Mouse (Mus musculus) hindbrain, embryonic 16.5 days (tissue): ENCODE results near the gene Adssl1. TPM values are rescaled to one million over a fixed set of nuclear protein-coding genes. Genes with fewer than 3 reads are reported as not detected.
A peak's percentile ranks its signal among the peaks of the same experiment; 100 is the strongest.

Experiments used
- ATAC-seq: fragments of 200-750 bp; cut with Nextera tagmentation; 2 replicates; pipeline ENCODE4 v1.8.0; 2017; ENCODE audit warnings: moderate TSS enrichment, moderate library complexity
- H3K27ac ChIP-seq: fragments of 300-500 bp; sonication (generic); 2 replicates; pipeline ENCODE4 v1.5.1; 2014; ENCODE audit warnings: low read depth, mild to moderate bottlenecking, control low read depth, low read length, moderate library complexity
- H3K27me3 ChIP-seq: fragments of 300-500 bp; sonication (generic); replicated peaks from 2 replicates; pipeline ENCODE4 v1.6.1; 2014; ENCODE audit warnings: low read length; ENCODE audit not compliant: control insufficient read depth, insufficient read depth
- H3K36me3 ChIP-seq: fragments of 300-500 bp; sonication (generic); 2 replicates; pipeline ENCODE4 v1.6.1; 2014; ENCODE audit warnings: mild to moderate bottlenecking, low read length, moderate library complexity, mixed read lengths; ENCODE audit not compliant: control insufficient read depth, insufficient read depth
- H3K4me1 ChIP-seq: fragments of 300-500 bp; sonication (generic); 2 replicates; pipeline ENCODE4 v1.6.1; 2014; ENCODE audit warnings: low read depth, low read length; ENCODE audit not compliant: control insufficient read depth, insufficient read depth
- H3K4me2 ChIP-seq: fragments of 300-500 bp; sonication (generic); 2 replicates; pipeline ENCODE4 v1.6.1; 2014; ENCODE audit warnings: mild to moderate bottlenecking, low read length, control low read depth, moderate library complexity
- H3K4me3 ChIP-seq: fragments of 300-500 bp; sonication (generic); 2 replicates; pipeline ENCODE4 v1.5.1; 2014; ENCODE audit warnings: mild to moderate bottlenecking, low read length, control low read depth, moderate library complexity
- H3K9ac ChIP-seq: fragments of 300-500 bp; sonication (generic); 2 replicates; pipeline ENCODE4 v1.6.1; 2014; ENCODE audit warnings: low read depth, mild to moderate bottlenecking, control low read depth, low read length, moderate library complexity
- H3K9me3 ChIP-seq: fragments of 300-500 bp; sonication (generic); 2 replicates; pipeline ENCODE4 v1.6.1; 2014; ENCODE audit warnings: mild to moderate bottlenecking, low read length, moderate library complexity; ENCODE audit not compliant: control insufficient read depth
- WGBS: fragments of 180-500 bp; shearing (Covaris S2); extraction: QIAGEN DNeasy Blood & Tissue Kit; methylation state at CpG from one replicate; pipeline ENCODE4 v1.1.7; 2014; 5-methylcytosine and 5-hydroxymethylcytosine counted together
- polyA plus RNA-seq: library from polyadenylated mRNA; unstranded; fragments of >200 nt; fragmentation: Nextera tagmentation; extraction: Ambion mirVana; gene quantifications from 2 replicates; pipeline ENCODE4 v1.2.1, GENCODE M21; 2015

Gene Adssl1
- polyA plus RNA-seq, 1 experiment from 2014 or later: 7.7 TPM

DNA sequence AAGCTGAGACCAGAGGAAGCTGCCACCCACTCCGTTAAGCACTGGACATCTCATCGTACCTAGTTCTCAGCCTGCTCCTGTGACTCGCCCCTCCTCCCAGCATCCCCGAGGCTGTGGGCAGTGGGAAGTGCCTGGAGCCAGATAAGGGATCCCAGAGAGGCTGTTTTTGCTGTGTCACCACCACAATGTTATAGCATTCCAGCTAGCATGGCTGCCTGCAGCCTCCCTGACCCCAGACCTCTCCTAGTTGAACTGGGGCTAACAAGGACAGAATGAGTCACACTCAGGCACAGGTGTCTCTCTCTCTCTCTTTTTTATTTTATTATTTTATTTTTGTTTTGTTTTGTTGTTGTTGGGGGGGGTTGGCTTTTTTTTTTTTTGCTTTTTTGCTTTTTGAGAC lies 20.6 kb upstream of the Adssl1 start:
- 50% methylated on average over 4 of the region's 4 CpGs for WGBS
- H3K36me3 ChIP-seq: no peaks in the 10 kb centered on the region
- H3K4me1 ChIP-seq: peaks cover 12% of the 10 kb centered on the region
- no peak overlapping the region for H3K27ac ChIP-seq
- H3K4me2 ChIP-seq: no peak overlapping the region
- no peak for ATAC-seq
- H3K27me3 ChIP-seq: no peaks in the 10 kb centered on the region
- H3K4me3 ChIP-seq: no peak overlapping the region
- H3K9me3 ChIP-seq: no peaks in the 10 kb centered on the region
- no peak overlapping the region for H3K9ac ChIP-seq

GRCm38 (mm10) chr12:112599942-112600611 lies 19.8 kb upstream of the Adssl1 start:
- no peak for ATAC-seq
- no peak overlapping the region for H3K9ac ChIP-seq
- 80% methylated on average over 30 of the region's 30 CpGs for WGBS
- no peaks in the 10 kb centered on the region for H3K9me3 ChIP-seq
- H3K4me1 ChIP-seq: peaks cover 4% of the 10 kb centered on the region
- no peak overlapping the region for H3K4me3 ChIP-seq
- no peaks in the 10 kb centered on the region for H3K36me3 ChIP-seq
- H3K27me3 ChIP-seq: no peaks in the 10 kb centered on the region
- no peak overlapping the region for H3K4me2 ChIP-seq
- no peak overlapping the region for H3K27ac ChIP-seq

DNA sequence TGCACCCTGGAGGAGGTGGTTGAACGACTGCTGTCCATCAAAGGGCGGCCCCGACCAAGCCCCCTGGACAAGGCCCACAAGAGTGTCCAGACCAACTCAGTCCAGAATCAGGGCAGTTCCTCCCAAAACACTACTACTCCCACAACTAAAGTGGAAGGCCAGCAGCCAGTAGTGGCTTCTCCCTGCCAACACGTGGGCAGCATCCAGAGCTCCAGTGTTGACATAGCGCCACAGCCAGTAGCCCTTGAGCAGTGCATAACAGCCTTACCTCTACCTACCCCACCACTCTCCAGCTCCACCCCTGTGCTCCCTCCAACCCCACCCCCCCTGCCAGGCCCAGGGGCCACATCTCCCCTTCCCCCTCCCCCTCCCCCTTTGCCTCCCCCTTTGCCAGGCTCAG lies 15.8 kb upstream of the Adssl1 start:
- H3K4me3 ChIP-seq: no peak overlapping the region
- H3K4me2 ChIP-seq: no peak overlapping the region
- H3K27me3 ChIP-seq: no peaks in the 10 kb centered on the region
- H3K36me3 ChIP-seq: no peaks in the 10 kb centered on the region
- H3K9me3 ChIP-seq: no peaks in the 10 kb centered on the region
- H3K4me1 ChIP-seq: no peaks in the 10 kb centered on the region
- 77% methylated on average over 5 of the region's 5 CpGs for WGBS
- no peak overlapping the region for H3K9ac ChIP-seq
- ATAC-seq: no peak
- no peak overlapping the region for H3K27ac ChIP-seq

GRCm38 (mm10) chr12:112604709-112605649 lies 14.9 kb upstream of the Adssl1 start:
- H3K27ac ChIP-seq: no peak overlapping the region
- no peaks in the 10 kb centered on the region for H3K9me3 ChIP-seq
- 58% methylated on average over 20 of the region's 20 CpGs for WGBS
- no peak overlapping the region for H3K4me2 ChIP-seq
- H3K4me1 ChIP-seq: no peaks in the 10 kb centered on the region
- H3K36me3 ChIP-seq: no peaks in the 10 kb centered on the region
- H3K4me3 ChIP-seq: no peak overlapping the region
- ATAC-seq: peak; percentile 34; the same call in 1 of the 2 replicates
- no peak overlapping the region for H3K9ac ChIP-seq
- no peaks in the 10 kb centered on the region for H3K27me3 ChIP-seq

GRCm38 (mm10) chr12:112605766-112606165 lies 14.1 kb upstream of the Adssl1 start:
- no peaks in the 10 kb centered on the region for H3K4me1 ChIP-seq
- no peak overlapping the region for H3K4me2 ChIP-seq
- no peaks in the 10 kb centered on the region for H3K9me3 ChIP-seq
- WGBS: 43% methylated on average over 6 of the region's 6 CpGs
- no peak overlapping the region for H3K27ac ChIP-seq
- no peak overlapping the region for H3K4me3 ChIP-seq
- H3K36me3 ChIP-seq: no peaks in the 10 kb centered on the region
- H3K9ac ChIP-seq: no peak overlapping the region
- peak; percentile 61; the same call in 1 of the 2 replicates for ATAC-seq
- no peaks in the 10 kb centered on the region for H3K27me3 ChIP-seq

DNA sequence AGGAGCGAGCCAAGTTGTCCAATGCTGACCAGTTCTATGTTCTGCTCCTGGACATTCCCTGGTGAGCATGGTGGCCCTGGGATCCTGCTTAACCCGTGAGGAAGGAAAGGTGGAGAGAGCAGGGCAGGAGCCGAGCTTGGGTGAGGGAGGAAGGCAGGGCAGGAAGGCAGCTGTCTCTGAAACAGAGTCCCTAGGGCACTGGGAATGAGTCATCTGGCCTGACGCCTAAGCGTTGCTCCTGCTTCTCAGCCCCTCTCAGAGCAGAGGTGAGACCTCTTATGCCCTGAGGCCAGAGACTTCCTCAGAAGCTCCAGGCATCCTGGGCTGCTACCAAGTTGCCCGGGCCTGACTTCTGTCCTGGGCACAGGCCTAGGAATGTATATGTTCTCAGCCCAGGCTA lies 12.8 kb upstream of the Adssl1 start:
- Histone ChIP-seq H3K27ac (no peak overlapping the region), H3K4me1 (no peaks in the 10 kb centered on the region), H3K4me3 (no peak overlapping the region), H3K9ac (no peak overlapping the region; the same call in 1 of the 2 replicates), H3K36me3 (no peaks in the 10 kb centered on the region), H3K9me3 (no peaks in the 10 kb centered on the region), H3K4me2 (no peak overlapping the region), H3K27me3 (no peaks in the 10 kb centered on the region)
- no peak for ATAC-seq
- 71% methylated on average over 6 of the region's 6 CpGs for WGBS

DNA sequence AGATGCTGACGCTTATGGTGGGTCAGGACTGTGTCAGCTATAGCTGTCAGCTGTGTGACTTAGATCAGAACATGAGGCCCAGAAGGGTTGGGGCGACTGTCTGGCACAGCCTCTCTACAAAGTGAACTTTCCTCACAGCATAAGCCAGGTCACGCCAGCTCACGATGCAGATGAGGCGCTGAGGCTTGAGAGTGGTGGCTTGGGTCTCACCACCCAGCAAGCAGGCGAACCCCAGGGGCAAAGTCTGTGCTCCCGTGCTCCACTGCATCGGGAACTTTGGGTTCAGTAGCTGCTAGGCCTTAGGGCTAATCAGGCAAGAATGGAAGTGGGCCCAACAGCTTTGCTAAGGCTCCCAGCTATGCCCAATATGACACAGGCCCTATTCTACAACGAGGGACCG lies 10.8 kb upstream of the Adssl1 start:
- H3K36me3 ChIP-seq: no peaks in the 10 kb centered on the region
- no peak for ATAC-seq
- WGBS: 88% methylated on average over 10 of the region's 10 CpGs

DNA sequence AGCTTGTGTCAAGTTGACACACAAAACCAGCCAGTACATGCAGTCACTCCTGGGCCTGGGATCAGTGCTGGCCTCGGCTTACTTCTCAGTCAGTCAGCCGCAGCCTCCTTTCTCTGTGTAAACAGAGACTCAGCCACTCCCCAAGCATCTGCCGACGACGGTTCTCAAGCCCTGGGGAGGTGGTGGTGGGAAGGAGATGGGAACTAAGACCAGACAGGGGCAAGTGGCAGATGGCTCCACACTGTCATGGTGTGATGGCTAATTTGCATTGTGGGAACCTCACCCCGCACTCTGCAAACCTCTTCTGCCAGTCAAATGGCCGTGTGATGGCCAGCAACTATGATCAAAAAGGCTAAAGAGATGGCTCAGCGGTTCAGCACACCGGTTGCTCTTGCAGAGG lies 3.2 kb upstream of the Adssl1 start:
- H3K27me3 ChIP-seq: peaks cover 10% of the 10 kb centered on the region
- H3K4me2 ChIP-seq: no peak overlapping the region
- no peak overlapping the region for H3K9ac ChIP-seq
- H3K36me3 ChIP-seq: no peaks in the 10 kb centered on the region
- H3K27ac ChIP-seq: no peak overlapping the region
- ATAC-seq: no peak
- H3K9me3 ChIP-seq: no peaks in the 10 kb centered on the region
- 63% methylated on average over 9 of the region's 9 CpGs for WGBS
- H3K4me3 ChIP-seq: no peak overlapping the region
- peaks cover 8% of the 10 kb centered on the region; the same call in 1 of the 2 replicates for H3K4me1 ChIP-seq

More for the DNA sequence above, 10.8 kb upstream of the Adssl1 start:
- H3K9ac ChIP-seq: no peak overlapping the region
- H3K27me3 ChIP-seq: no peaks in the 10 kb centered on the region
- no peak overlapping the region for H3K27ac ChIP-seq
- H3K4me3 ChIP-seq: no peak overlapping the region
- H3K4me1 ChIP-seq: no peaks in the 10 kb centered on the region
- no peak overlapping the region for H3K4me2 ChIP-seq
- H3K9me3 ChIP-seq: no peaks in the 10 kb centered on the region

- peaks cover 12% of the 10 kb centered on the region for H3K27me3 ChIP-seq
- ATAC-seq: no peak
- H3K36me3 ChIP-seq: no peaks in the 10 kb centered on the region
- H3K4me2 ChIP-seq: no peak overlapping the region
- H3K9me3 ChIP-seq: no peaks in the 10 kb centered on the region
- peaks cover 8% of the 10 kb centered on the region; the same call in 1 of the 2 replicates for H3K4me1 ChIP-seq
- H3K27ac ChIP-seq: no peak overlapping the region
- WGBS: 90% methylated on average over 11 of the region's 11 CpGs
- H3K9ac ChIP-seq: no peak overlapping the region
- no peak overlapping the region for H3K4me3 ChIP-seq
Measured at GRCm38 (mm10) chr12:112617184-112617583, 2.7 kb upstream of the Adssl1 start.
